Mouse (Mus musculus): ENCODE results near the gene Cdnf.

Gene Cdnf

DNA sequence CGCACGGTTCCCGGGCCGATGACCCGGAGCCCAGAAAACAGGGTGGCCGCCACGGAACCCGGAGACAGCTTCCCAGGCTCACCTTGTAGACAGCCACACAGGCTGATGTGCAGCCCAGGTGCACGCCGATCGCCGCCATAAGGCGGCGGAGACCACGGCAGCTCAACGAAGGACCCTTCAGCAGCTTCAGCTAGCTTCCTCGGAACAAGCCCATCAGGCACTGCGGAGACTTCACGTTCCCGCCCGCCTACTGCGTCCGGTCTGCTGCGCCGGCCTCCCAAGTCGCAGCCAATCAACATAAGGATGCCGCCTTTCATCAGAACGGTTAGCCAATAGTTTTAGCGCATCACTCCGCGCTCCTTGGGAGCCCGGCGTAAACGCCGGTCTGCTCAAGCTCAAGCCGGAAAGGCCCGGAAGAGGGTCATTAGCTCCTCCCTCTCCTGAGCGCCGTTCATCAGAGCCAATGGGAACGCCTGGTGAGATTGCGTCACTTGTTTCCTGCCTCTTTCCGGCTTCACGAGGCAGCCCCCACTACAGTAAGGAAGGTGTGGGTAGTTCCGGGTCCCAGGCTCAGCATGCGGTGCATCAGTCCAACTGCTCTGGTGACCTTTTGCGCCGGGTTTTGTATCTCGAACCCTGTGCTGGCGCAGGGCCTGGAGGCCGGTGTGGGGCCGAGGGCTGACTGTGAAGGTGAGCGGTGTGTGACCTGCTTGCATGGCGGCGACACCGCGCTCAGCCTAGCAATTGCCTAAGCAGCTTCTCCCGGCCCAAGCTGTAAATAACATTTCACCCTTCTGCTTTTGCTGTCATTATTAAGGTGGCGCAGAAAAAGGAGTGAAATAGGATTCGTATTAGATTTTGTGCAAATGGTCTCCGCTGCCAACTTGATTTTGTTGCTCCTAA is at the start of gene Cdnf, which contains the start of the genes Gm45902 and Hspa14:
Cdnf (plus strand) TSS at position 479 of the 903 bp plus-strand sequence.
Gm45902 (minus strand) TSS at position 239 of the 903 bp plus-strand sequence.
Hspa14 (minus strand) TSS at position 263 of the 903 bp plus-strand sequence.
- peak; percentile 95 to 98 for DNase-seq (ENCODE audit: low spot score in 2 of 2)

DNA sequence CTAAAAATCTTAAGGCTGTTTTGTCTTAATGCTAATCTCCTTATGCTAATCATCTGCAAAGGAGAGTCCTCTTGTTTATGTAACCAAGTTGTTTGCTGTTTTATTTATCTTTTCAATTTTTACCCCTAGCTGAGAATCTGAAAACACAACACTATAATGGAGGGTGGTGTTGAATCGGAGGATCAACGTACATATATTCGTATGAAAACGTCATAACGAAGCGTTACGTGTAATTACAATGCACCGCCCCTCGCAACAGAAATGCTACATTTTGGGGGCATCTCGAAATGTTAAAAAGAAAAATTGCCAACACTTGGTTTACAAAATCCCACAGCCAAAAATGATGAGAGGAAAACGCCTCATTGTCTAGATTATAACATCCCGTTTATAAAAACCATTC is 38.9 kb upstream of the Cdnf start:
- no peak for DNase-seq (ENCODE audit: low spot score in 2 of 2)

DNA sequence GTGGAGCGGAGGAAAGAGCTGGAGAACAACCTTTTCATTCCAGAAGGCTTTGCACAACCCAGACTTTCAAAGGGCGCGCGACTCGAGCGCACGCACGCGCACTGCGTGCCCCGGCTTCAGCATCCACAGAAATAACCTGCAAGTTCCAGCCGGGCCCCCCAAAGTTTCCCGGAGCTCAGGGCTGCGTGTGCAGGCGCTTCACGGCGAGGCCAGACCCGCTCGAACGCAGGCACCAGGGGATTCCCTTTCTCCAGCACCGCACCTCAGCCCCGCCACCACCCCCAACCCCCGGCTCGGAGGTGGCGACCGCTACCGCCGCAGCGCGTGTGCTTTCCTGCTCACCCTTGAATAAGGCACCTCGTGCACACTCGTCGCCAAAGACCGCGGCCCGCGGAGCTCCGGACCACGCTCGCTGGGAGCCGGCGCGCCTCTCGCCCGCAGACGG is 38.4 kb upstream of the Cdnf start:
- DNase-seq (ENCODE audit: low spot score in 2 of 2) = peak; percentile 38 to 58

DNA sequence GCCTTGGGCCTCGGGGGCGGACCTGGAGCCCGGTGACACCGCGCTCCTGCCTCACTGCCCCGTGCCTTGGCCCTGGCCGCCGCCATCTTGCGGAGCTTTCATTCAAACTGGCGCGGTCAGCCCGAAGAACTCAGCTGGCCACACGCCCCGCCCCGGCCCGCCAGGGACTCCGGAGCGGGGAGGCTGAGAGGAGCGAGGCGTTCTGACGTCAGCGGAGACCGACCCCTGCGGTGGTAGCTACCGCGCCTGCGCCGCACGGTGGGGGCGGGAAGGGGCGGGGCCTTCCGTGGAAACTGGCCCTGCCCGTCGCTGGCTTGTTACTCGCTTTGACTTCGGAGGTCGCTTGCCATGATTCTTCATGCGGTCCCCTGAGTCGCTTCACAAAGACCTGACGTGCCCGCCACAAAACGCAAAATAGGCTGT is 38.0 kb upstream of the Cdnf start, which contains the start of gene Suv39h2:
Suv39h2 (minus strand) TSS at position 171 of the 423 bp plus-strand sequence.
- peak; percentile 86 to 95 for DNase-seq (ENCODE audit: low spot score in 2 of 2)

DNA sequence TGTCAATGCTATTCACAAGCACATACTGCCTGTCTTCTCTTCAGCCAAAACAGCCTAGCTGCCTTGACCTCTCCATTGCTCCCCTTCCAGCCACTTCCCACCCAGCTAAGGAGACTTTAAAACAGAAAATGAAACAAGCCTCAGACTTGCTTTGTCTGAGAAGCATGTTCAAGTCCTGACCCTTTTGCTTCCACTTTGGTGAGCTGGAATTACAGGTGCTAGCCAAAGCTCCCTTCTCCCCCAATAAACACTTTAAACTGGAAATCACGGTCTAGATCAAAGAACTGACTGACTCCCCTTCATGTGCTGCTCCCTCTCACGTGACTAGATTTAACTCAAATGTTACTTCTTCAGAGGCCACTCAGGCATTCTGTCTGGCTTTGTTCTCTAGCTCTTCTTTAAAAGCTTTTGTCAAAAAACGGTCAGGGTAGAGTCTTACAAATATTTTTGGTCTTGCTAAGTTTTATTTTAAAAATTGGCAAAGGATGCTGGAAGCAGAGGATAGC is 37.0 kb upstream of the Cdnf start:
- no peak for DNase-seq (ENCODE audit: low spot score in 2 of 2)

DNA sequence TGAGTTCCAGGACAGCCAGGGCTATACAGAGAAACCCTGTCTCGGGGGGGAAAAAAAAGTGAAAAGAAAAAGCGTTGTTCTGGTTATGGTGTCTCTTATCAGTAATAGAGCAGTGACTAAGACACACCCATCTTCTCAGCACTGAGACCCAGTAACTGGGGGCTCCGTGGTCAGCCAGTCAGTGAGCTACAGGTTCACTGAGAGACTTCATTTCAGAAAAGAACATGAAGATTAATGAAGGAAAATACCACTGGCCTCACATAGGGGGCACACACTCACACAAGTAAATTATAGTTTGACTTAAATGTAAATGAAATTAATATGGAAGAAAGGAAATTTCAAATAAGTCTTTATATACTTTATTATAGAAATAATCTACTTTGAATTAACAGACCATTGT is 32.6 kb upstream of the Cdnf start:
- no peak for DNase-seq (ENCODE audit: low spot score in 2 of 2)

DNA sequence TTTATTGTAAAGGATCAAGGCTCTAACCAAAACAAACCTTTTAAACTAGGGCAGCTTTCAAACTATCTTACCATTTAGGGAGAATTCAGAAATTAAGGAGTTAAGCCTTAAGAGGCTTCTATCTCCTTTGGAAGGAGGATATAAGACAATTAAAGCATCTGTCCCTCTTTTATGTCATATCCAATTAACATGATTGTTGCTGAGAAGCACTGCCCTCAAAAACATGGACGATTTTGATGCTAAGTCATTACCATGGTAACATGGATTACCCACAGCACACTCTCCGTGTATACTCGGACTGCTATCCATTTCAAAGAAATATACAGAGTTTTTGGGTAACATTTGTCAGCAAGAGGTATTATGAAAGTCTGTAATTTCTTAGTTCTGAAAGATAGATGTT is 23.0 kb upstream of the Cdnf start:
- no peak for DNase-seq (ENCODE audit: low spot score in 2 of 2)

DNA sequence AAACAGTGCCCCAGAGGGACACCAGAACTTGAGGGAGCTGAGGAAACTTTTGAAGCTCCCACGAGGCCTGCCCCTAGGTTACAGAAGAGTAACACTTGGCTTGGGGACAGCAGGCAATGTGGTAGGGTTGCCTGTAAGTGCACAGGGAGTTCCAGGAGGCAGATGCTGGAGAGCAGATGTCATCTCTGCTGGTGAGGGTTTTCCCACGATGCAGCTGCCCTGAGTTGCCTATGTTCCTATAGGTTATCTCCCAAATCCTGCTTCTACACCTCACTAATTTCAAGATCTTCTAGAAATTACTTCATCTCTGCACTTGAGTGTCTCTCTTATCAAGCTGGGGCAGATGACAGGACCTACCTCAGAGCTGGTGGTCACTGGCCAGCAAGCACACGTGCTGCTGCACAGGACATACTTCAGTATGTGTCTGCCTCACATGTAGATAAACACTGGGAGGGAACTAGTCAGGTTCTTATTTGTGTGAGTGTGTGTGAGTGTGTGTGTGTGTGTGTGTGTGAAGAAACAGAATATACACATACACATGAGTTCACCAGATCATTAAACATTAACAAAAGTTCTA is 18.9 kb upstream of the Cdnf start:
- no peak for DNase-seq (ENCODE audit: low spot score in 2 of 2)

DNA sequence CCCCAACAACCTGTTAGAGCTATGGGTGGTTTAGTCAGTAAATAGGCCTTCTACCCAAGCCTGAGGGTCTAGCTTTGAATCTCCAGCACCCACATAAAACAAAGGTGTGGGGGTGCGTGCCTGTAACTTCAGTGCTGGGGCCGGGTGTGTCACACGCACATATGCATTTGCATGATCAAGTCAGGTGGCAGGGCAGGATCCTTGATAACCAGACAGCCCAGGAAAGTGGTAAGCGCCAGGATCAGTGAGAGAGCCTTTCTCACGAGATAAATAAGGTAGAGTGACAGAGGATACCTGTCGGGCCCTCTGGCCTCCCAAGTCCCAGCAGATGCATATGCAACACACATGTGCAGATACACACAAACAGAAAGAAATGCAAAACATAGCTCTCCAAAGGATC is 13.3 kb upstream of the Cdnf start:
- no peak for DNase-seq (ENCODE audit: low spot score in 2 of 2)

DNA sequence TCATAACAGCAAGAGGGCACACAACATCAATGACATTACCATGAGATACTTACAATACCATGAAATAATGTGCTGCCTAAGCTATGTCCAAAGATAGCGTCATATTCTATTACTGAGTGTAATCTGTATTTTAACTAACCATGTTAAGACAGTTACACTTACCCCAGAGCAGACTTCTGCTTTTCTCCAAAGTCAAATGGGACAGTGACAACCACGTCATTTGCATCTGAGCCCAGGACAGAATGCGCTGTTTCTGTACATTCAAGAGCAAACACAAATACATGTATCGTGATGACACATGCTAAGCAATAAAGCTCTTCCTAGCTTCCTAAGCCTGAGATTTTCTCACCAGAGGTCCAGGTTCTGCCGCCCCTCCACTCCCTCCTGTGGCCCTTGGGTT is 11.9 kb upstream of the Cdnf start:
- no peak for DNase-seq (ENCODE audit: low spot score in 2 of 2)

DNA sequence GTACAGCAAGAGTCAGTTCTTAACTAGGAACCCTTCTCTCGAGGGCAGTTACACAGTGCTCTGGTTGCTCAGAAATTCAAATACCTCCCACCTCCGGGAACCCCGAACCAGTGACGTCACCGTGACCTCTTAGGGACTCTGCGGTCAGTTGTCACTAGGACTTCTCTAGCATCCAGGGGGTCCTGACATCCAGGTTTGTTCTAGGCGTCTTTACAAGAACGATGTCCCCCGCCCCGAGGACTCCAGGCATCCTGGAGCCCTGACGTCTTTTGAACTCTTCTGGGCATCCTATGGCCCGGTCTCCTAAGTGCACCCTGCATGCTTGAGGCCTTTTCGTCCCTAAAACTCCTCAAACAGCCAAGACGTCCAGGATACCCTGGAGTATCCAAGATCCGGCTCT is 754 bp upstream of the Cdnf start:
- DNase-seq (ENCODE audit: low spot score in 2 of 2) = peak in 1 of 2 experiments; percentile 11

DNA sequence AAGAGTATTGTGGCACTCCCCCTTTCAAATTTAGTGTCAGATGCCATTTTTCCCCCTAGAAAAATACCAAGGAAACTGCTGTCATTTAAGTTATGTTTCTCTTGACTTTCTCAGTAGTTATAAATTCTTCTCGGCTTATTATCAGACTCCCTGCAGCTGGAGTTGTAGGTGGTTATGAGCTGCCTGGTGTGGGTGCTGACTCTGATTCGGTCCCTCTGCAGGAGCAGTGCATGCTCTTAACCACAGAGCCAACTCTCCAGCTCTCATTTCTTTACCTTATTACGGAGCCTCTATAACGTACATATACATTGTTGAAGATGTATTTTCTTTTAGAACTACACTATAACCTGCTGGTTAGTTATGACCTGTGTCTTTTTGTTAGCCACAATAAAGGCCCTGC is 9.7 kb downstream of the Cdnf start:
- DNase-seq (ENCODE audit: low spot score in 2 of 2) = no peak

DNA sequence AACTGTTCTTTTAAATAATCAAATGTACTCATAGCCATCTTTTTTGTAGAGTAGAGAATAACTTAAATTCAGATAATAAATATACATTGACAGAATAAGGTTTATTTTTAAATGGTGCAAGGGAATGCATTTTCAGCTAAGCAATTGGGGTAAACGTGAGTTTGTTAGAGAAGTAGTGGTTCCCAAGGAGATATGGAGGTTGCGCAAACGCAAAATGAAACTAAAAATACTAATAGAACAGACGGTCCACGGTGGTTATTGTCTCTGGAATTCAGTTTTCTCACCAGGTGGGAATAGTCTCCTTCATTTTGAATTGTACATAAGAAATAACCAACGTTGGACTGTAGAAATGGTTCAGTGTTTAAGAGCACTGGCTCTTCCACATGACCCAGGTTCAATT is 13.5 kb downstream of the Cdnf start:
- no peak for DNase-seq (ENCODE audit: low spot score in 2 of 2)

DNA sequence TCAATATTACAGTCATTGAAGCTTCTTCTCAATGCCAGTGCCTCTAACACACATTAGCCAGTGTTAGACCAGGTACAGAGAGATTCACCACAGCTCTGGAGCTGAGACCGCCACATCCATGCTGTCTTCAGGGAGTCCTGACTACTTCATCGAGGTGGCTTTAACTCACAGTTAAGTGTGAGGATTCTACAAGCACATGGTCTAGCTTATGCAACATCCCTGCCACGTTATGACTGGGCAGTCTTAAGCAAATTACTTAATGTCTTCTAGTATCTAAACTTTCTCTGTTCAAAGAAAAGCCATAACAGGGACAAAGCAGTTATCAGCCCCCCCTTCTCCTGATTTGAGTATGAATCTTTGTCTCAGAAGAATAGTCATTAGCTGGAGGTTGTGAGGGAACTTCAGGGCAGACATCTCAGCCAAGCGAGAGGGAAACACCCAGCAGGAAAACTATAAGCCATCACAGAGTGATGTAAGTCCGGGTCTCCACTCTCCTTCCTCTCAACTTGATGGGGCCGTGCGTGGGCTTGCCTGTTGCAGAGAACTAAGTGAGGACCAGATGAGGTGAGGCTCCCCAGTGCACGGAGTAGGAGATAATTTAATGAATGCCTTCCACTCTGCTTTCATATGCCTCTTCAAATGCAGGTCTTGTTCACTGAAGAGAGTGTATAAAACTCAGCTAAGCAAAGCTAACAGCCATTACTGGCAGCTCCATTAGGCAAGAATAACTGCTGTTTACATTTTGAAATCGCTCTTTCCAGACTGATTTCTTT is 28.7 kb downstream of the Cdnf start:
- no peak for DNase-seq (ENCODE audit: low spot score in 2 of 2)

DNA sequence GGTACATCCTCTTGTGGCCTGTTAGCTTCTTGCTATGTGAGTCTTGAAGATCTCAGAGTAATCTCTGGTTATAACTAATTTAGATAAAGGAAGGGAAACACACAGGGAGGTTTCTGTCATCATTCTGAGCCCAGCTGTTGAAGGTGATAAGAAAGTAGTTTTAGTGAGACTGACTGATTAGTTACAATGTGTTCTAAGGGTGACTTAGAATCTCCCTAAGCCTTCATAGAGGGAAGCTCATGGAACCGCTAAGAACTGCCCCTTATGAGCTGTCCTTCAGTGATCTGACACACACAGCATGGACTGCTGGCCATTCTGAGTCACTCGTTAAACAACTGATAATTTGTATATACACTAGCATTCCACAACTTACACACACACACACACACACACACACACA is 33.2 kb downstream of the Cdnf start:
- DNase-seq (ENCODE audit: low spot score in 2 of 2) = no peak

DNA sequence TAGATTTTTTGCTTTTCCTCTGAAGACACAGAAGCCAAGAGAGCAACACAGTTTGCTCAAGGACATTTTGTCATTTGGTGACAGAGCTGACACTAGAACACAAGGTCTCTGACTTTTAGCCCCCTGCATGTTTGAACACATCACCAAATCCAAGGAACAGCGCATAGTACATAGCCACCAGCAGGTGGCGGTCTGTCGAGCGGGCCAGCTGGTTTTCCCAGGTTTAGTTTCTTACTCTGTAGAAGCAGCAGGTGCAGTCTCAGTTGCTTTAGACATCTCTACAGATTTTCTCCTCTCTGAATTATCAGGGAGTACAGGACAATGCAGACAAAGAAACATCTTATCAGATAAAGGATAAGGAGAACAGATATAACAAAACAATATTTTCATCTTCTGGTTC is 33.8 kb downstream of the Cdnf start:
- DNase-seq (ENCODE audit: low spot score in 2 of 2) = peak; percentile 12 to 44

DNA sequence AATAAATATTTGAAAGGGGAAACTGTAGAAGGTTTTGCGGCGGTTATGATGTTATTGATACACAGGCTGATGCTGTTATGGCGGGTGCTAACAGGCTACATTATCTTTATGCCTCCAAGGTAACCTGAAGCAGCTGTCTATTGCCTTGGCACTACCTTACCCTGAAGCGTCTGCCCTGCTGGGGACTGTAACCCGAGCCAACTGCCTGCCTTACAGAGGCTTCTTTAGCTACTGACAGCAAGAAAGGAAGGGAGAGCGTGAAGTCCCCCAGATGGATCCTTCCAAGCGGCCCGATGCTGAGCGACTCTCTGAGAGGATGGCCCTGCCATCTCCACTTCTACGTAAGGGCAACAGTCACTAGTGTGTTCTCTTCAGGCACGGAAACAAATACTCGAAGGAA is 57.4 kb downstream of the Cdnf start, which contains the start of gene Fam107b:
Fam107b (plus strand) TSS at position 303 of the 400 bp plus-strand sequence.
- no peak for DNase-seq (ENCODE audit: low spot score in 2 of 2)

DNA sequence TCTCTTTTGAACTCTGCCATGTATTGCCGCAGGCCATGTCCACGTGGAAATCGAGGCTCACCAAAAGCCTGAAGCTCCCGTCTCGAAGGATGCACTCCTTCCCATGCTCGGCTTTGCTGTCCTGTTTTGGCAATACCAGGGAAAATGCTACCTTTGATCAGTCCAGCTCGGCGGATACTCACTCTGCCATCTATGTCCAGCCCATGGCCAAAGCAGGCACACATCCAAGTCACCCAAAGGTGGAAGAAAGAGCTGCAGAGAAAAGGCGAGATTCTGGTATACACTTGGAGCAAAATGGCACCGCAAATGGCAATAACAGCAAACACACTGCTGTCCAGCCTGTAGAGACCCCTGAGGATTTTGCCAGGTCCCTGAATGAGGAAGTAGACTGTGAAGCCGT is 57.8 kb downstream of the Cdnf start:
- no peak for DNase-seq (ENCODE audit: low spot score in 2 of 2)

DNA sequence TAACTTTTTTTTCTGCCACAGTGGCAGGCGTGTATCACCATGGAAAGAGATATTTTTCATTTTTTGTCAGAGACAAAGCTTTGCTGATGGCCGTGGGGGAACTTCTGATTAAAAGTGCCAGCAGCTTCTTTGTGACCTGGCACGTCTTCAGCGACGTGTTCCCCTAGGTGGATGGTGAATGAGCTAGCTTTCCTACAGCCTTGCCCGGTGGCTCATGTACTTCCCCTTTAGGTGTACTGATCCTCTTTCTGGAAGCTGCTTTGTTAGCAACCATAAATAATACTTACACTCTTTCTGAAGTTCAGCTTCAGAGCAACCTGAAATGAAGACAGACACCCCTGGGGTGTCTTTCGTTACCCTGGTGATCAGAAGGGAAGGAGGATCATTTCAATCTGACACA is 61.1 kb downstream of the Cdnf start:
- no peak for DNase-seq (ENCODE audit: low spot score in 2 of 2)

DNA sequence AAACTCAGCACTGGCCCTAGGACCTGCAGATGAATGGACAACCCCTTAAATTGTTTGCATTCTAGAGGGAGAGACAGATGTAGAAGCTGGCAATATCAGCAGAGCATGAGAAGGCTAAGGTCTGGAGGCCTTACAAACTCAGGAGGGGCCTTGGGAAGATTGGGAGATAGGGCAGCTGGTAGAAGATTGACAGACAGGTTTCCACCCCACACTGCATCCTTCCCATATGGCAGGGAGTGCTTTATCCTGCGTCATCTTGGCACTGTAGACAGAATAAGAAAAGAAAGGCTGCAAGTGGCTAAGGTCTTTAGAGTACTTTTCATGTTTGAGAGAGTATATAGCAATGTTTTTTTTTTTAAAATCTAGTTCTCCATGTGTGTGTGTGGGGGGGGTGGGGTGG is 62.3 kb downstream of the Cdnf start:
- DNase-seq (ENCODE audit: low spot score in 2 of 2) = no peak

Measured in frontal cortex, postnatal 14 days (tissue).